Mouse (Mus musculus) CH12.LX (cell line): ENCODE results near the gene Rnf208. TPM values are rescaled to one million over a fixed set of nuclear protein-coding genes. Genes with fewer than 3 reads are reported as not detected.

Experiments used
- DNase-seq: peaks from one replicate; pipeline ENCODE4 v3.0.0-alpha.2; 2013; ENCODE audit errors: extremely low read depth
- H3K27ac ChIP-seq: 2 replicates; pipeline ENCODE4 v1.5.1; 2012; ENCODE audit warnings: low read depth, mild to moderate bottlenecking, control low read depth, moderate library complexity; ENCODE audit not compliant: insufficient read depth
- H3K27me3 ChIP-seq: replicated peaks from 2 replicates; pipeline ENCODE3; 2012; ENCODE audit warnings: inconsistent platforms
- H3K36me3 ChIP-seq, 2 experiments: replicated peaks in 1 of 2; 2 replicates each; pipeline versions ENCODE3 to v1.6.1; 2012; ENCODE audit warnings: inconsistent platforms in 1 of 2, low read length in 1 of 2, mild to moderate bottlenecking in 1 of 2, mixed read lengths in 1 of 2, moderate library complexity in 1 of 2; ENCODE audit not compliant: control insufficient read depth in 1 of 2, insufficient read depth in 1 of 2
- H3K4me1 ChIP-seq, 2 experiments: 2 replicates each; pipeline ENCODE4 v1.6.1; 2012; ENCODE audit warnings: inconsistent platforms in 1 of 2, moderate library complexity in 1 of 2; ENCODE audit not compliant: insufficient read depth in 2 of 2, control insufficient read depth in 1 of 2
- H3K4me2 ChIP-seq: 2 replicates; pipeline ENCODE4 v1.6.1; 2012; ENCODE audit warnings: low read depth, mild to moderate bottlenecking, control low read depth; ENCODE audit not compliant: poor library complexity, insufficient read depth, severe bottlenecking
- H3K4me3 ChIP-seq, 3 experiments: fragments of 150-350 bp in 1 of 3; sonication (generic) in 1 of 3; replicated peaks in 1 of 3; 2 replicates each; pipeline versions ENCODE3 to v1.5.1; 2011 to 2012; ENCODE audit warnings: low read depth in 2 of 3, low read length in 2 of 3, mild to moderate bottlenecking in 2 of 3, moderate library complexity in 2 of 3, control low read depth in 1 of 3, improper control_type of control experiment in 1 of 3, inconsistent platforms in 1 of 3, mixed read lengths in 1 of 3; ENCODE audit not compliant: poor library complexity in 1 of 3
- H3K79me2 ChIP-seq: replicated peaks from 2 replicates; pipeline ENCODE4 v1.6.1; 2012; ENCODE audit warnings: mild to moderate bottlenecking, moderate library complexity; ENCODE audit not compliant: control insufficient read depth, poor library complexity, insufficient read depth, severe bottlenecking; ENCODE audit errors: extremely low read depth
- H3K9ac ChIP-seq: 2 replicates; pipeline ENCODE4 v1.6.1; 2012; ENCODE audit warnings: low read depth, mild to moderate bottlenecking, control low read depth, moderate library complexity; ENCODE audit not compliant: insufficient read depth
- H3K9me3 ChIP-seq: replicated peaks from 2 replicates; pipeline ENCODE3; 2012; ENCODE audit warnings: low read length, inconsistent platforms, mixed read lengths
- HCFC1 ChIP-seq: IDR thresholded peaks from 2 replicates; pipeline ENCODE4 v1.6.1; 2012; ENCODE audit warnings: low read depth, mild to moderate bottlenecking, inconsistent platforms, low read length, improper control_type of control experiment
- NELFE ChIP-seq: IDR thresholded peaks from 2 replicates; pipeline ENCODE4 v1.6.1; 2011; ENCODE audit warnings: low read depth, low read length, improper control_type of control experiment
- NRF1 ChIP-seq: IDR thresholded peaks from 2 replicates; pipeline ENCODE4 v1.6.1; 2014; ENCODE audit warnings: low read depth, mild to moderate bottlenecking, inconsistent platforms, low read length, improper control_type of control experiment, moderate library complexity
- RAD21 ChIP-seq: IDR thresholded peaks from 2 replicates; pipeline ENCODE4 v1.6.1; 2011; ENCODE audit warnings: low read depth, mild to moderate bottlenecking, low read length, improper control_type of control experiment, moderate library complexity
- RCOR1 ChIP-seq: conservative IDR thresholded peaks from 2 replicates; pipeline ENCODE4 v1.6.1; 2012; ENCODE audit warnings: low read depth, mild to moderate bottlenecking, inconsistent platforms, low read length, improper control_type of control experiment
- SIN3A ChIP-seq: IDR thresholded peaks from 2 replicates; pipeline ENCODE4 v1.6.1; 2012; ENCODE audit warnings: low read length, improper control_type of control experiment, inconsistent platforms
- TCF12 ChIP-seq: IDR thresholded peaks from 2 replicates; pipeline ENCODE4 v1.6.1; 2014; ENCODE audit warnings: low read depth, mild to moderate bottlenecking, inconsistent platforms, low read length, improper control_type of control experiment
- ZMIZ1 ChIP-seq: IDR thresholded peaks from 2 replicates; pipeline ENCODE4 v1.6.1; 2012; ENCODE audit warnings: low read depth, mild to moderate bottlenecking, inconsistent platforms, low read length, improper control_type of control experiment
- ZNF384 ChIP-seq: IDR thresholded peaks from 2 replicates; pipeline ENCODE4 v1.6.1; 2012; ENCODE audit warnings: low read depth, low read length, improper control_type of control experiment, inconsistent platforms
- dilution Hi-C: fragments of 300-500 bp; cut with MboI; formaldehyde crosslinking; loops from 2 replicates; pipeline ENCODE4 v1.14.3; 2020; ENCODE audit warnings: low sequenced_read_pairs; ENCODE audit not compliant: extremely low pct_unique_long_range_greater_than_20kb, extremely low pct_ligation_motif_present
- in situ Hi-C: fragments of 300-500 bp; cut with MboI; formaldehyde crosslinking; loops from 3 replicates; pipeline ENCODE4 v1.14.3; 2019; ENCODE audit warnings: low sequenced_read_pairs, low pct_ligation_motif_present, low pct_unique_long_range_greater_than_20kb, mixed read lengths
- polyA plus RNA-seq: library from polyadenylated mRNA; unstranded; fragments of >175 nt; gene quantifications from 2 replicates; pipeline ENCODE4 v1.2.1, GENCODE M21; 2012; ENCODE audit warnings: low read depth; ENCODE audit not compliant: insufficient read length
- total RNA-seq, 2 experiments: library from RNA; depleted of rRNA; stranded (reverse); fragments of 300-350 nt in 1 of 2; fragments of >200 nt in 1 of 2; gene quantifications; 2 replicates each; pipeline ENCODE4 v1.2.3; 2012 to 2014

Gene Rnf208
- total and polyA plus RNA-seq, 3 experiments, result 0.34 to 1.7 (median 1.4) TPM

GRCm38 (mm10) chr2:25225811-25226379 is 16.2 kb upstream of the Rnf208 start:
- peaks cover 20% of the 10 kb centered on the region for H3K27me3 ChIP-seq
- H3K4me3 ChIP-seq, result peak overlapping the region in 2 of 3 experiments; percentile 61 to 62
- peaks cover 13 to 34% of the 10 kb centered on the region in 2 experiments; a peak in 3 of 4 replicates for H3K4me1 ChIP-seq
- H3K4me2 ChIP-seq, result peak overlapping the region; percentile 76
- no peak for DNase-seq
- H3K79me2 ChIP-seq, result peaks cover 9% of the 10 kb centered on the region
- dilution Hi-C loops, result no loop called here
- no peak overlapping the region for H3K27ac ChIP-seq
- peak overlapping the region; percentile 89; the same call in 1 of the 2 replicates for H3K9ac ChIP-seq
- peaks cover 22 to 26% of the 10 kb centered on the region in 2 experiments for H3K36me3 ChIP-seq
- in situ Hi-C loops, result no loop called here
- TF ChIP-seq ZNF384, result no peak
- TF ChIP-seq ZMIZ1, result no peak
- no peak for TF ChIP-seq RCOR1
- TF ChIP-seq SIN3A, result no peak
- TF ChIP-seq, all 38 proteins: peak for 0
- no peaks in the 10 kb centered on the region for H3K9me3 ChIP-seq

- in situ Hi-C loops (no loop called here), dilution Hi-C loops (no loop called here)
- TF ChIP-seq TCF12 (no peak), HCFC1 (no peak), RAD21 (no peak)
- Histone ChIP-seq H3K9ac (no peak overlapping the region), H3K9me3 (no peaks in the 10 kb centered on the region), H3K27me3 (peaks cover 30% of the 10 kb centered on the region), H3K4me2 (no peak overlapping the region), H3K4me3 (no peak overlapping the region), H3K79me2 (peaks cover 9% of the 10 kb centered on the region), H3K27ac (no peak overlapping the region), H3K36me3 (peaks cover 13 to 19% of the 10 kb centered on the region in 2 experiments), H3K4me1 (peaks cover 10 to 29% of the 10 kb centered on the region in 2 experiments; a peak in 3 of 4 replicates)
- no peak for DNase-seq
Measured at GRCm38 (mm10) chr2:25226864-25227263, 15.2 kb upstream of the Rnf208 start.

GRCm38 (mm10) chr2:25227406-25227805 is 14.6 kb upstream of the Rnf208 start:
- Histone ChIP-seq H3K36me3 (peaks cover 8 to 14% of the 10 kb centered on the region in 2 experiments), H3K9ac (no peak overlapping the region), H3K4me2 (no peak overlapping the region), H3K4me1 (peaks cover 6 to 27% of the 10 kb centered on the region in 2 experiments; a peak in 3 of 4 replicates), H3K9me3 (no peaks in the 10 kb centered on the region)
- in situ Hi-C loops, result no loop called here
- TF ChIP-seq NRF1 (no peak), NELFE (no peak)
- TF ChIP-seq, all 38 proteins: peak for 0
- Histone ChIP-seq H3K79me2 (peaks cover 9% of the 10 kb centered on the region), H3K4me3 (no peak overlapping the region), H3K27ac (no peak overlapping the region), H3K27me3 (peaks cover 34% of the 10 kb centered on the region)
- no peak for DNase-seq
- dilution Hi-C loops, result no loop called here
